Mouse (Mus musculus) myocyte (in vitro differentiated cells): Measurements from ENCODE around the gene Atg2a. TPM values are rescaled to one million over a fixed set of nuclear protein-coding genes. Genes with fewer than 3 reads are reported as not detected.
A peak's percentile ranks its signal among the peaks of the same experiment; 100 is the strongest.

Source experiments
- H3K27me3 ChIP-seq: one replicate; pipeline ENCODE4 v1.6.1; 2011; ENCODE audit not compliant: control insufficient read depth, insufficient read depth, insufficient read length
- H3K36me3 ChIP-seq: one replicate; pipeline ENCODE4 v1.6.1; 2011; ENCODE audit not compliant: control insufficient read depth, insufficient read depth
- H3K4me2 ChIP-seq: one replicate; pipeline ENCODE4 v1.6.1; 2011; ENCODE audit warnings: low read depth, control low read depth
- H3K4me3 ChIP-seq: one replicate; pipeline ENCODE4 v1.5.1; 2011; ENCODE audit warnings: mild to moderate bottlenecking, control low read depth, moderate library complexity
- H3K79me2 ChIP-seq: one replicate; pipeline ENCODE4 v1.6.1; 2011; ENCODE audit not compliant: control insufficient read depth, insufficient read depth
- H3ac ChIP-seq: one replicate; pipeline ENCODE4 v1.6.1; 2011; ENCODE audit not compliant: control insufficient read depth, insufficient read length
- CEBPB ChIP-seq: IDR thresholded peaks from 2 replicates; pipeline ENCODE4 v1.6.1; 2011; ENCODE audit warnings: mild to moderate bottlenecking, moderate library complexity; ENCODE audit not compliant: poor library complexity, insufficient read depth, severe bottlenecking
- E2F4 ChIP-seq: IDR thresholded peaks from one replicate; pipeline ENCODE4 v1.6.1; 2011; ENCODE audit warnings: mild to moderate bottlenecking, control low read depth, moderate library complexity; ENCODE audit not compliant: insufficient read depth
- MAX ChIP-seq: IDR thresholded peaks from one replicate; pipeline ENCODE4 v1.6.1; 2011; ENCODE audit warnings: low read depth, mild to moderate bottlenecking, control low read depth
- MYOD1 ChIP-seq, 3 experiments: IDR thresholded peaks; one replicate each; pipeline ENCODE4 v1.6.1; 2011; ENCODE audit warnings: control low read depth in 2 of 3, low read depth in 2 of 3, mild to moderate bottlenecking in 2 of 3, moderate library complexity in 1 of 3; ENCODE audit not compliant: insufficient read length in 2 of 3, control insufficient read depth in 1 of 3
- MYOG ChIP-seq, 3 experiments: IDR thresholded peaks; one replicate each; pipeline ENCODE4 v1.6.1; 2011; ENCODE audit warnings: control low read depth in 2 of 3, low read depth in 2 of 3, mild to moderate bottlenecking in 2 of 3; ENCODE audit not compliant: insufficient read length in 2 of 3, control insufficient read depth in 1 of 3, insufficient read depth in 1 of 3
- POLR2A ChIP-seq: IDR thresholded peaks from one replicate; pipeline ENCODE4 v1.6.1; 2011; ENCODE audit warnings: low read depth, mild to moderate bottlenecking, control low read depth, moderate library complexity; ENCODE audit not compliant: insufficient read length
- POLR2AphosphoS2 ChIP-seq: IDR thresholded peaks from one replicate; pipeline ENCODE4 v1.6.1; 2011; ENCODE audit warnings: low read depth, control low read depth; ENCODE audit not compliant: insufficient read length
- REST ChIP-seq: IDR thresholded peaks from one replicate; pipeline ENCODE4 v1.6.1; 2011; ENCODE audit warnings: mild to moderate bottlenecking, control low read depth, moderate library complexity; ENCODE audit not compliant: insufficient read depth, insufficient read length
- SRF ChIP-seq: IDR thresholded peaks from one replicate; pipeline ENCODE4 v1.6.1; 2011; ENCODE audit warnings: low read depth; ENCODE audit not compliant: control insufficient read depth, insufficient read length
- TCF12 ChIP-seq: IDR thresholded peaks from one replicate; pipeline ENCODE4 v1.6.1; 2011; ENCODE audit warnings: mild to moderate bottlenecking, control low read depth; ENCODE audit not compliant: poor library complexity, insufficient read depth, severe bottlenecking
- TCF3 ChIP-seq: IDR thresholded peaks from one replicate; pipeline ENCODE4 v1.6.1; 2011; ENCODE audit warnings: low read depth, control low read depth; ENCODE audit not compliant: insufficient read length
- USF1 ChIP-seq: IDR thresholded peaks from one replicate; pipeline ENCODE4 v1.6.1; 2011; ENCODE audit warnings: low read depth, mild to moderate bottlenecking, control low read depth, moderate library complexity
- polyA plus RNA-seq: library from polyadenylated mRNA; unstranded; fragments of >200 nt; fragmentation: generic; extraction: Trizol; gene quantifications from one replicate; pipeline ENCODE4 v1.2.1, GENCODE M21; 2012; ENCODE audit warnings: missing spikeins

Atg2a gene
- polyA plus RNA-seq, 1 experiment, result 15.2 TPM

GRCm38 (mm10) chr19:6247526-6248300 is 6.2 kb downstream of the Atg2a start:
- H3K4me3 ChIP-seq, result no peak overlapping the region
- no peaks in the 10 kb centered on the region for H3K36me3 ChIP-seq
- TF ChIP-seq MYOG (IDR thresholded peaks at IDR 0.05; ENCODE audit: control insufficient read depth in 1 of 3, insufficient read depth in 1 of 3, insufficient read length in 2 of 3, low read depth in 2 of 3), result no peak
- no peak for TF ChIP-seq POLR2AphosphoS2
- TF ChIP-seq POLR2A, result no peak
- H3ac ChIP-seq, result no peak overlapping the region
- H3K79me2 ChIP-seq, result no peaks in the 10 kb centered on the region
- no peak overlapping the region for H3K4me2 ChIP-seq
- no peaks in the 10 kb centered on the region for H3K27me3 ChIP-seq

GRCm38 (mm10) chr19:6253021-6253420 is 11.6 kb downstream of the Atg2a start:
- TF ChIP-seq MYOD1 (IDR thresholded peaks at IDR 0.05; ENCODE audit: control insufficient read depth in 1 of 3, insufficient read length in 2 of 3, low read depth in 2 of 3), result peak in 2 of 3 experiments; percentile 63 to 70
- no peak for TF ChIP-seq TCF12
- TF ChIP-seq USF1, result no peak
- TF ChIP-seq E2F4, result no peak
- TF ChIP-seq MYOG (IDR thresholded peaks at IDR 0.05; ENCODE audit: control insufficient read depth in 1 of 3, insufficient read depth in 1 of 3, insufficient read length in 2 of 3, low read depth in 2 of 3), result peak in 2 of 3 experiments; percentile 84 to 87
- no peak for TF ChIP-seq CEBPB
- TF ChIP-seq REST, result no peak
- TF ChIP-seq POLR2A, result no peak
- no peak for TF ChIP-seq SRF
- TF ChIP-seq MAX, result no peak
- no peak for TF ChIP-seq POLR2AphosphoS2
- TF ChIP-seq TCF3, result peak; percentile 41
- Histone ChIP-seq H3ac (no peak overlapping the region), H3K36me3 (no peaks in the 10 kb centered on the region), H3K4me2 (no peak overlapping the region), H3K4me3 (no peak overlapping the region), H3K27me3 (no peaks in the 10 kb centered on the region), H3K79me2 (no peaks in the 10 kb centered on the region)

- Histone ChIP-seq H3K27me3 (no peaks in the 10 kb centered on the region), H3K36me3 (peaks cover 3% of the 10 kb centered on the region), H3K4me2 (no peak overlapping the region), H3K4me3 (no peak overlapping the region), H3K79me2 (no peaks in the 10 kb centered on the region), H3ac (no peak overlapping the region)
- TF ChIP-seq SRF (no peak), MYOD1 (IDR thresholded peaks at IDR 0.05; ENCODE audit: control insufficient read depth in 1 of 3, insufficient read length in 2 of 3, low read depth in 2 of 3) (no peak), CEBPB (no peak), USF1 (no peak), MAX (no peak), TCF12 (no peak), TCF3 (no peak), REST (no peak), POLR2AphosphoS2 (no peak), E2F4 (no peak), MYOG (IDR thresholded peaks at IDR 0.05; ENCODE audit: control insufficient read depth in 1 of 3, insufficient read depth in 1 of 3, insufficient read length in 2 of 3, low read depth in 2 of 3) (no peak), POLR2A (no peak)
Measured at GRCm38 (mm10) chr19:6260428-6260827, 19.0 kb downstream of the Atg2a start.

- peaks cover 3% of the 10 kb centered on the region for H3K36me3 ChIP-seq
- H3K4me2 ChIP-seq, result no peak overlapping the region
- no peak overlapping the region for H3ac ChIP-seq
- no peaks in the 10 kb centered on the region for H3K27me3 ChIP-seq
- no peak for TF ChIP-seq MYOG (IDR thresholded peaks at IDR 0.05; ENCODE audit: control insufficient read depth in 1 of 3, insufficient read depth in 1 of 3, insufficient read length in 2 of 3, low read depth in 2 of 3)
- TF ChIP-seq POLR2AphosphoS2, result no peak
- no peak for TF ChIP-seq CEBPB
- no peak for TF ChIP-seq MAX
- TF ChIP-seq REST, result no peak
- no peak for TF ChIP-seq TCF3
- TF ChIP-seq MYOD1 (IDR thresholded peaks at IDR 0.05; ENCODE audit: control insufficient read depth in 1 of 3, insufficient read length in 2 of 3, low read depth in 2 of 3), result no peak
- TF ChIP-seq USF1, result no peak
- no peak for TF ChIP-seq TCF12
- no peak for TF ChIP-seq SRF
- TF ChIP-seq E2F4, result no peak
- no peak for TF ChIP-seq POLR2A
- H3K79me2 ChIP-seq, result no peaks in the 10 kb centered on the region
- no peak overlapping the region for H3K4me3 ChIP-seq
Measured at GRCm38 (mm10) chr19:6260946-6261345, 19.5 kb downstream of the Atg2a start.

GRCm38 (mm10) chr19:6261379-6261778 is 19.9 kb downstream of the Atg2a start:
- H3K27me3 ChIP-seq, result no peaks in the 10 kb centered on the region
- no peak overlapping the region for H3K4me3 ChIP-seq
- H3K36me3 ChIP-seq, result peaks cover 3% of the 10 kb centered on the region
- H3ac ChIP-seq, result no peak overlapping the region
- no peak overlapping the region for H3K4me2 ChIP-seq
- H3K79me2 ChIP-seq, result no peaks in the 10 kb centered on the region
- TF ChIP-seq MYOD1 (IDR thresholded peaks at IDR 0.05; ENCODE audit: control insufficient read depth in 1 of 3, insufficient read length in 2 of 3, low read depth in 2 of 3) (no peak), POLR2AphosphoS2 (no peak), TCF3 (no peak), E2F4 (no peak), TCF12 (no peak), MYOG (IDR thresholded peaks at IDR 0.05; ENCODE audit: control insufficient read depth in 1 of 3, insufficient read depth in 1 of 3, insufficient read length in 2 of 3, low read depth in 2 of 3) (no peak), MAX (no peak), REST (no peak), SRF (no peak), CEBPB (no peak), USF1 (no peak), POLR2A (no peak)
